Mouse (Mus musculus) naive thymus-derived CD4-positive, alpha-beta T cell, adult 2 months (primary cell): Measurements from ENCODE around the gene Shroom3.
"Not testable (repeated sequence)": the region's sequence is repeated elsewhere in the genome, so short reads cannot be mapped to it uniquely, and the experiment has no call there.

Source experiments
- DNase-seq: peaks from one replicate; pipeline ENCODE4 v3.0.0-alpha.2; 2011; ENCODE audit warnings: low read depth

The Shroom3 gene

GRCm38 (mm10) chr5:92893711-92894110 is 210.5 kb downstream of the Shroom3 start:
- DNase-seq, result no peak

- DNase-seq, result no peak
Measured at GRCm38 (mm10) chr5:92895877-92896276, 212.6 kb downstream of the Shroom3 start.

- no peak for DNase-seq
Measured at GRCm38 (mm10) chr5:92896725-92897280, 213.6 kb downstream of the Shroom3 start.

GRCm38 (mm10) chr5:92897766-92898745 is 214.8 kb downstream of the Shroom3 start:
- no peak for DNase-seq

- DNase-seq, result no peak
Measured at GRCm38 (mm10) chr5:92900470-92900869, 217.2 kb downstream of the Shroom3 start.

- DNase-seq, result no peak
Measured at GRCm38 (mm10) chr5:92901870-92902269, 218.6 kb downstream of the Shroom3 start.

GRCm38 (mm10) chr5:92905146-92905545 is 221.9 kb downstream of the Shroom3 start:
- DNase-seq, result no peak

- no peak for DNase-seq
Measured at GRCm38 (mm10) chr5:92905594-92906008, 222.4 kb downstream of the Shroom3 start.

- no peak for DNase-seq
Measured at GRCm38 (mm10) chr5:92908227-92908626, 225.0 kb downstream of the Shroom3 start.

- DNase-seq, result no peak
Measured at GRCm38 (mm10) chr5:92910838-92911237, 227.6 kb downstream of the Shroom3 start.

- DNase-seq, result no peak
Measured at GRCm38 (mm10) chr5:92915421-92915820, 232.2 kb downstream of the Shroom3 start.

GRCm38 (mm10) chr5:92917755-92918154 is 234.5 kb downstream of the Shroom3 start:
- DNase-seq, result no peak

- DNase-seq, result no peak
Measured at GRCm38 (mm10) chr5:92918170-92918569, 234.9 kb downstream of the Shroom3 start.

- no peak for DNase-seq
Measured at GRCm38 (mm10) chr5:92918866-92919265, 235.6 kb downstream of the Shroom3 start.

- no peak for DNase-seq
Measured at GRCm38 (mm10) chr5:92919390-92919789, 236.2 kb downstream of the Shroom3 start.

GRCm38 (mm10) chr5:92920984-92921383 is 237.7 kb downstream of the Shroom3 start:
- no peak for DNase-seq

- no peak for DNase-seq
Measured at GRCm38 (mm10) chr5:92921728-92922127, 238.5 kb downstream of the Shroom3 start.

GRCm38 (mm10) chr5:92922981-92923380 is 239.7 kb downstream of the Shroom3 start:
- not testable (repeated sequence) for DNase-seq

GRCm38 (mm10) chr5:92924851-92925477 is 241.7 kb downstream of the Shroom3 start:
- no peak for DNase-seq

- DNase-seq, result no peak
Measured at GRCm38 (mm10) chr5:92927667-92928066, 244.4 kb downstream of the Shroom3 start.

GRCm38 (mm10) chr5:92930557-92930956 is 247.3 kb downstream of the Shroom3 start:
- DNase-seq, result no peak

- no peak for DNase-seq
Measured at GRCm38 (mm10) chr5:92931298-92931697, 248.1 kb downstream of the Shroom3 start.

GRCm38 (mm10) chr5:92933010-92933409 is 249.8 kb downstream of the Shroom3 start:
- no peak for DNase-seq
